Mouse (Mus musculus) embryo, embryonic 11.5 days (tissue): ENCODE results near the gene Nat8f2.

Experiments
- DNase-seq: peaks from one replicate; pipeline ENCODE4 v3.0.0-alpha.2; 2012; ENCODE audit warnings: low read depth, low spot score

Nat8f2 gene

DNA sequence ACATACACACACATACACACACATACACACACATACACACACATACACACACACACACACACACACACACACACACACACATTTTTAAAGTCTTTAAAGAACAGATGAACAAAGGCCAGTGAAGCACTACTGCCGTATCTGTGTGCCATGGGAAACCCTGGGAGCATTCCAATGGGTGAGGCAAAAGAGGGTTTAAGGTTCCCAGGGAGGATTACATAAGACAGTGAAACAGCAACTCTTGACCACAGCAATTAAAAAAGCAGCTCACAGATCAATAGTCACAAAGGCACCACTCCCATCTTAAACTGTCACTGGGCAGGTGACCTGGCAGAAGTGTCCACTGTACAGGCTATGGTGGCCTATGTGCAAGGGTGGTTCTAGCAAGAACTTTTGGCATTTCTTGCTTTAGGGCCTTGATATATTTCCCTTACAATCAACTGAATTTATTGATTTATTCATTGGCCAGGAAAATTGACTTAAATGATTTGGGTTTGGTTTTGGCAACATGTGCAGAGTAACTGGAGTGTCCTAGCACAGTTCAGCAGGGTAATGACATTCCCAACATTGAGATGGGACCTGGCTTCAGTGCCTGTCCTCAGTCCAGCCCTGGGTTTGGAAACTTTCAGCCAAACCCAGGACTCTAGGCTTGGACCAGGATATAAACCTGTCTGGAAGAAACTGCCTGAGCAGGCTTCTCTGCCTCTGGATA is 45.4 kb downstream of the Nat8f2 start:
- DNase-seq: no peak

DNA sequence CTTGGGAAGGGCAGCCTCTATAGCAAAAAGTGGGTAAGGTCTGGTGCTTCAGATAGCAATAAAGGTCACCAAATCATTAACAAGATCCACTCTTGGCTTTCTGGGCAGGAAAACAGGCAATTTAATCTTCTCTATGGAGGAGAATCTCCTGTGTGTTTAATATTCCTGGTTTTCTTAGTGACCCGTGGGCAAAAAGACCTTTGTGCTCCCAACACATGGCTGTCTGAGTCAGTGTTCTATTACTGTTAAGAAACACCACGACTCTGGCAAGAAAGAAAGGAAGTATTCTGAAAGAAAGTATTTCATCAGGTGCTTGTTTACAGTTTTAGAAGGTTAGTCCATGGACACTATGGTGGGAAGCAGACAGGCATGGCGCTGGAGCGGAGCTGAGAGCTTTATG is 46.7 kb downstream of the Nat8f2 start:
- DNase-seq: no peak

DNA sequence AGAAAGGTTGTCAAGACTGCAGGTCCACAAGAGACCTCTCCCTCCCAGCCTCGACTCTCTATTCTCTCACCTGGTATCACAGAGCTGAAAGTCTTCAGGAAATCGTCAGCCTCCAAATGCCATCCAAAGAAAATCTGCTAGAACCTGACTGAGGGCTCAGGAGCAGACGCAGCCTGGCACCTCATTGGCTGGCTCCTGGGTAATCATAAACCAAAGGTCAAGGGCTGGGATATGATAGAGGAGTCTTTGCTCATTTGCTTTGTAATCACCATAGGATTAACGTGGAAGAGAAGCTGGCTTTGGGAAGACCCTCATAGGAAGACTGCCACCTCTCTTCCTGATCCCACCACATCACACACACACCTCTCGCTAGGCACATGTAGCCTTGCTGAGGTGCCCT is 48.1 kb downstream of the Nat8f2 start, which contains the start of the genes Nat8f6 and Nat8f5:
Gene Nat8f6 (minus strand): TSS at position 118 of the 400 bp plus-strand sequence.
Gene Nat8f5 (minus strand): TSS at position 136 of the 400 bp plus-strand sequence.
- DNase-seq: no peak

DNA sequence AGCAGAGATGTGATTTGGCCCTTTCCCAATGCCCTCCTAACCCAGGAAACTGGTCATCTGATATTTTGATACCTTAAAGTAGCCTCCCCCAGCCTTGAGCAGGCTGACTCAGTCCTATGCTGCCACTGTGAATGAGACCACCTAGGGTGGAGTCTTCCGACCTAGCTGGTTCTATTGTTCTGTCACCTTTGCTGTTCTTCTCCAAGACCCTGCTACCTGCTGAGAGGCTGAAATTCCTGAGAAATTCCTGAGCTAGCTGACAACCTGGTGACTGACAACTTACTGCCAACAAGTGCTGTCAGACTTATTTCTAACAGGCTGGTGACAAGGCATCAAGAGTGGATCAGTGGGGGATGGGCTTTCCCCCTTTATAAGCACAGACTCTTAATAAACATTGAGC is 50.6 kb downstream of the Nat8f2 start:
- no peak for DNase-seq
